In the genomic region with DNA sequence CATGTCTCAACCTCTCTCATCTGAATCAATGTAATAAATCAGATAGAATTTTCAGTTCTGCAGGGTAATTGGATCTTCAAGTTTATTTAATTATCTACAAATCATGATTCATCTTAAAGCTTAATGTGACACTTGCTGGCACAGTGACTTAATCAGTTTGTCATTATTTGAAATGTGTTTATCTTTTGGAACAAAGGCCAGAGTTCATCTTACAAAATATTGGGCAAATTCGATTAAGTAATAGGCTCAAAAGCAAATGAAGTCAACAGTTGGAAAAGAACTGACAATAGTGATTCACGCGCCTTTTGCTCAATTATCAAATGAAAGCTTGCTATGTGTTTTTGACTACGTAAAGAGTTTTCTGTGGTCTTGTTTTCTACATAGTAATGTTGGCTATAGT, we compare ENCODE assay signal across 35 mouse cellular contexts.
"Had no signal": no experiment of that assay in that cellular context is flagged by ENCODE, and none has a peak within 500 bp of the region (broad histone marks: within the 10 kb centered on the region; RNA-seq: fewer than 3 reads in every experiment).

No protein-coding gene starts in this region.

- H3K27me3 ChIP-seq: heart, embryonic 12.5 days; heart, embryonic 13.5 days; heart, embryonic 15.5 days; hindbrain, embryonic 12.5 days; hindbrain, embryonic 13.5 days; hindbrain, embryonic 15.5 days; intestine, embryonic 15.5 days; kidney, embryonic 15.5 days had no signal

- H3K36me3 ChIP-seq: heart, embryonic 10.5 days; heart, embryonic 12.5 days; heart, embryonic 13.5 days; heart, embryonic 15.5 days; hindbrain, embryonic 10.5 days; hindbrain, embryonic 12.5 days; hindbrain, embryonic 13.5 days; hindbrain, embryonic 15.5 days; intestine, embryonic 15.5 days; kidney, embryonic 15.5 days had no signal

- H3K4me3 ChIP-seq: heart, embryonic 10.5 days; heart, embryonic 12.5 days; heart, embryonic 13.5 days; heart, embryonic 15.5 days; hindbrain, embryonic 10.5 days; hindbrain, embryonic 12.5 days; hindbrain, embryonic 13.5 days; hindbrain, embryonic 15.5 days; intestine, embryonic 15.5 days; kidney, embryonic 15.5 days; layer of hippocampus, adult 2 months had no signal

- H3K9me3 ChIP-seq: heart, embryonic 10.5 days; heart, embryonic 12.5 days; heart, embryonic 13.5 days; heart, embryonic 15.5 days; hindbrain, embryonic 10.5 days; hindbrain, embryonic 12.5 days; hindbrain, embryonic 13.5 days; hindbrain, embryonic 15.5 days; intestine, embryonic 15.5 days; kidney, embryonic 15.5 days had no signal

- DNase-seq: heart, postnatal 10 days; heart, postnatal 14 days; heart, postnatal 36 days; heart, postnatal 4 days; kidney, adult 11 months; kidney, adult 18-20 months; kidney, adult 2 months; kidney, adult 8-10 months; kidney, adult 9 months; kidney, postnatal 10 days; kidney, postnatal 14 days; kidney, postnatal 25 days; kidney, postnatal 36 days; kidney, postnatal 4 days; layer of hippocampus, adult 9-11 months; layer of hippocampus, postnatal 36 days had no signal

- H3K4me2 ChIP-seq: heart, embryonic 11.5 days; heart, embryonic 12.5 days; heart, embryonic 13.5 days; heart, embryonic 15.5 days; hindbrain, embryonic 12.5 days; hindbrain, embryonic 13.5 days; hindbrain, embryonic 14.5 days; hindbrain, embryonic 15.5 days; intestine, embryonic 15.5 days; kidney, embryonic 15.5 days had no signal

- H3K4me1 ChIP-seq: heart, embryonic 10.5 days; heart, embryonic 12.5 days; heart, embryonic 13.5 days; heart, embryonic 15.5 days; hindbrain, embryonic 10.5 days; hindbrain, embryonic 12.5 days; hindbrain, embryonic 13.5 days; hindbrain, embryonic 15.5 days; intestine, embryonic 15.5 days; kidney, embryonic 15.5 days had no signal

- H3K27ac ChIP-seq: heart, embryonic 10.5 days; heart, embryonic 13.5 days; heart, embryonic 15.5 days; hindbrain, embryonic 10.5 days; hindbrain, embryonic 12.5 days; hindbrain, embryonic 13.5 days; hindbrain, embryonic 14.5 days; hindbrain, embryonic 15.5 days; hindbrain, postnatal 0 days; intestine, embryonic 15.5 days; kidney, embryonic 15.5 days; kidney, postnatal 0 days; layer of hippocampus, adult 2 months had no signal

- ATAC-seq: hindbrain, embryonic 16.5 days; hindbrain, postnatal 0 days; inflammation-experienced regulatory T-cells, adult 6 months; intestine, embryonic 15.5 days; intestine, embryonic 16.5 days; intestine, postnatal 0 days had no signal

- H3K9ac ChIP-seq: heart, embryonic 12.5 days; heart, embryonic 13.5 days; heart, embryonic 15.5 days; hindbrain, embryonic 12.5 days; hindbrain, embryonic 13.5 days; hindbrain, embryonic 14.5 days; hindbrain, embryonic 15.5 days; intestine, embryonic 15.5 days; kidney, embryonic 15.5 days had no signal
